Mouse (Mus musculus): ENCODE data around the gene Chrm4. TPM values are rescaled to one million over a fixed set of nuclear protein-coding genes. Genes with fewer than 3 reads are reported as not detected.

Chrm4 gene
- 0.94 and 1.7 TPM in 2 replicates for total RNA-seq (2021)
- long read RNA-seq: 0 reads

GRCm38 (mm10) chr2:91926949-91927348 is at the start of gene Chrm4:
Gene Chrm4 (plus strand): TSS chr2:91927249.
- no peak for DNase-seq

GRCm38 (mm10) chr2:91878387-91879180 is 48.5 kb upstream of the Chrm4 start:
- DNase-seq: no peak

- DNase-seq: no peak
These were observed 43.1 kb upstream of the Chrm4 start for GRCm38 (mm10) chr2:91883961-91884360.

DNA sequence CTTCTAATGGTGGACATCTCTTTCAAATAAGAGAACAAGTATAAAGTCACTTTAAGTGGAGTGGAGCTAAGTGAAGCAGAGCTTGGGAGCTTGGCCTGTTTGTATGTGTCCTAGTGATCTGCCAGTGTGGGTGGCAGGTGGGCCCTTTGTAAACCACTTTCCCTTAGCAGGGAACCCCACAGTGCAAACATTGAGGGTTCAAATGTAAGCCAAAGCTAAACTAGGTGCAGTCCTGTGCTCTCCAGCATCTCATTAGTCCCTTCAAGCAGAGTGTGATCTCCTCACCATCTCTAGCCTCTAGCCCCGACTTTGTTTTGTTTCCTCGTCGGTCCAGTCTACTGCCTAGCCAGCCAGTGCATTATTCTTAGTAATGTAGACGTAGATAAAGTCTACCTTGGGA is 42.4 kb upstream of the Chrm4 start:
- DNase-seq: no peak

GRCm38 (mm10) chr2:91894716-91895115 is 32.3 kb upstream of the Chrm4 start:
- no peak for DNase-seq

DNA sequence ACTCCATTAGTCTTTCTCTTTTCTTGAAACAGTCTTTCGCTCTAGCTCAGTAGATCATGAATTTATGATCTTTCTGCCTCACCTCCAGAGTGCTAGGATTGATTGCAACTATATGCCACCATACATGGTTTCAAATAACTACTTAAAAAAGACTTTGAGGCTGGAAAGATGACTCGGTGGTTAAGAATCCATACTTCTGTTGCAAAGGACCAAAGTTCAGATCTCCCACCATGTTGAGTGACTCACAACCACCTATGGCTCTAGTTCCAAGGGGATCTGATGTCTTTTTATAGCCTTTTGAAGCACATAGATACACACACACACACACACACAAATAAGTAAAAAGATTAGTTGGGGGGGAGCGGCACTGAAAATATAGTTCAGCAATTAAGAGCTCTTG is 31.6 kb upstream of the Chrm4 start:
- no peak for DNase-seq

- no peak for DNase-seq
These were observed 29.1 kb upstream of the Chrm4 start for GRCm38 (mm10) chr2:91897968-91898367.

GRCm38 (mm10) chr2:91899141-91899540 is 27.9 kb upstream of the Chrm4 start:
- no peak for DNase-seq

DNA sequence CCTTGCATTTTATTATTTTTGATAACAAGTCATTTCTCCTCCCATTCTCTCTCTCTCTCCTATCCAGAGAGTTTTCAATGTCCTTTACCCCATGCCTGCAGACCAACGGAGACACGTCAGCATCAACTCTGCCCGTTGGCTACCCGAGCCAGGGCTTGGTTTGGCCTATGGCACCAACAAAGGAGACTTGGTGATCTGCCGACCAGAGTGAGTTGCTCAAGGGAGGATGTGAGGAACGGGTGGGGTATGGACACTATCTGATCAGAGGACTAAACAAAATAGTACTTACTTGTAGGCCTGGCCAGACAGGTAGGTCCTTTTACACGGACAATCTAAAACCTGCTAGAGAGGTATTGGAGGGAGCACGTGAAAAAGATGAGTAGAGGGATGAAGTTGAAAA is 26.6 kb upstream of the Chrm4 start:
- DNase-seq: no peak

- DNase-seq: no peak
These were observed 24.7 kb upstream of the Chrm4 start for GRCm38 (mm10) chr2:91902336-91902735.

DNA sequence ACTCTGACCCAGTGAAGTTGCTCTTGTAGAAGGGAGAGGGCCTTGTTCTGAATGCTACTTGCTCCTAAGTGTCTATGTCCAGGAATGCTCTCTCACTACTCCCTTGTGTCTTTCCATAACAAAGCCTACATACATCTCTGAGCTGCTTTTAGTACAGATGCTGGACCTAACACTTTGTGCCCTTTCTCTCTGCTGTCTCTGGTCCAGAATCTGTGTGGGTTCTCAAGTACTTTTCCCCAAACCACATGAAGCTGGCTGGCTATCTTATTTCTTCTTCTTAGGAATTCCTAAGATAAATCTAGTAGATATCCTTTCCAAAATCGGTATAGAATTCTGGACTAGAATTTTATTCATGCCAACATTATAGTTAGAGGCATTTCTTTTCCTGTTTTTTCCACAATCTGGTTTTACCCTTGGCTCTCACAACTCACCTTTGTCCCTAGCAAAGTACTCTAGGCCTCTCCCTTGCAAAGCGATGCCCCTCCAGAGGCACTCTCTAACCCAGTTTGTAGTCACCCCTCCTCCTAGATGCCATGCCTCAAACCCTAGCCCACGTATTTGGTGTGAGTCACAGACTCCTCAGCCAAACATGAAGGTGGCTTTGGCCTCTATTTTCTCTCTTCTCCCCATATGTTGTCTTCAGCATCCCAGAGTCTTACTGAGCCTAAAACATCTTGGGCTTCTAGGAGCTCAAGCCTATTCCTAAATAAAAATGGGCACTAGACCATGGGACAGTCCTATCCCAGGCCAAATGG is 23.7 kb upstream of the Chrm4 start:
- no peak for DNase-seq

DNA sequence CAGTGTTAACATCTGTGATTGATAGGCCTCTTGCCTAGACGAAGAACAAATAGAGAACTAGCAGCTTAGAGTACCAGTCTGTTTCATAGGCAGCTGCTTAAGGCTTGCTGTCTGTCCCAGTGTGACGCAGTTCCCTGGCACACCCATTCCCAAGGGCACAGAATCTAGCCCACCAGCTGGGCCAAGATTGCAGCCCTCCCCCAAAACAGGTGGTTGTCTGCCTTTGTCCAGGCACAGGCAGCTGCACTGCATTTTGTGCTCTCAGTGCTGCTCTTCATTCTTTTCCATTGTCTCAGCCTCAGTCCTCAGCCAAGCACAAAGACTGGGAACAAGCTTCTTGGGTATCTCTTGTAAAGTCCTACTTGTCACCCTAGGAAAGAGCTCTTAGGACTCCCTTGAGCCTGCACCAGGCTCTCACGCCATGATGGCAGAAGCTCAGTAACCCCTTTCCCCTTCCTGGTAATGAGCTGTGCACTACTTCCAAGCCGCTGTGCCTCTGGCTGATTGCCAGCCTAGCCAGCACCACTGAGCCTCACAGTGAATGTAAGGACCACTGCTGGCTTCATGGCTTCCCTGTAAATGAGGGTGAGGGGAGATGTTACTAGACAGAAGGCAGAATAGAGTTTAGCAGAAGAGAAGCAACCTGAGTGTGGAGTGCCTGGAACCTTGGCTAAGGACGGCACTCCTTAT is 22.3 kb upstream of the Chrm4 start:
- DNase-seq: no peak

- DNase-seq: no peak
These were observed 20.9 kb upstream of the Chrm4 start for GRCm38 (mm10) chr2:91906141-91906540.

- no peak for DNase-seq
These were observed 14.4 kb upstream of the Chrm4 start for GRCm38 (mm10) chr2:91912616-91913015.

DNA sequence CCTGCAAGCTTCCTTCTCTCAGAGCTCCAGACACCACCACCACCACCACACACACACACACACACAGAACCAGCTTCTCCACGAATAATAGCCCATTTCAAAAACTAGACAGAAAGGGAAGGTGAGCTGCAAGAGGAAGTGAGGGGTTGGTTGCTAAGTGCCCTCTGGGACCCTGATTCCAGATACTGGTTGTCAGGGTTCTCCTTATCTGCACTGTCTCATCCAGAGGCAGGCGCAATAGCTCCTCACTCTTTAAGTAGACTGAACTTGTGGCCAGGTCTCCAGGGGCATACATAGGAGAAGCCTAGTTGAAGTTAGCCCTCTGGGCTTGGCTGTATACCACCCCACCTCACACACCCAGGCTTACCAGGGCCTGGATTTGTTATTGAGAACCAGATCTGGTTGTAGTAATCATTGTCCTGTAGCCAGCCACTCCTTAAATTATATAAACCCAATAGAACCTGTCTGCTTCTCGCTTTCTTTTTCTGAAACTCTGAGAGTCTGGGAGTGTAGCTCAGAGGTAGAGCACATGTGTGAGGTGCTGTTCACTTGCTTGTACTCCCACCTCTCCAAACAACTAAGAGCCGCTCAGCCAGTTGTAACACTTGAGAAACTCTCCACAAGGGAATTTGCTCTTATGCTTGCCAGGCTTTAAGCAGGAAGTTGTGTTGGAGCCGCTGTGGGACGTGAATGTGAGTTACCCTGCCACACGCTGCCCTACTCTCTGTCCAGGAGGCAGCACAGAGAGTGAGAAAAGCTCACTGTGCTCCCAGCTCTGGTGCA is 13.5 kb upstream of the Chrm4 start:
- no peak for DNase-seq

GRCm38 (mm10) chr2:91916346-91916977 is 10.6 kb upstream of the Chrm4 start:
- DNase-seq: no peak

DNA sequence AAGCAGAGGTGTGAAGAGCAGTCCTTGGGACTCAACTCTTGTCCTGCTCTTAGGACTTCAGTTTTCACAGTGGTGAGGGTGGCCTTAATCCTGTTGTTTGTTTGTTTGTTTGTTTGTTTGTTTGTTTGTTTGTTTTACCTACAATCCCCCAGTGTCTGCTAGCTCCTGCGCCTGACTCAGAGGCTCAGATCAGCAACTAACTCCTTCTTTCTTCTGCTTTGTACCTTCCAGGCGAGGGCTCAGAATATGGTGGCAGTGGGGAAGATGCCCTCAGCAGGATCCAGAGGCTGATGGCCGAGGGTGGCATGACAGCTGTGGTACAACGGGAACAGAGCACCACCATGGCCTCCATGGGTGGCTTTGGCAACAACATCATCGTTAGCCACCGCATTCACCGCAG is 10.0 kb upstream of the Chrm4 start:
- no peak for DNase-seq

GRCm38 (mm10) chr2:91920130-91920529 is 6.9 kb upstream of the Chrm4 start:
- no peak for DNase-seq

- DNase-seq: peak; percentile 87
These were observed 5.8 kb upstream of the Chrm4 start for GRCm38 (mm10) chr2:91921181-91921789.

GRCm38 (mm10) chr2:91921790-91922570 is 5.1 kb upstream of the Chrm4 start:
- DNase-seq: peak; percentile 56
